Mouse (Mus musculus) heart, adult 18-20 months (tissue): ENCODE results near the gene Tnik. TPM values are rescaled to one million over a fixed set of nuclear protein-coding genes. Genes with fewer than 3 reads are reported as not detected.

Experiments
- DNase-seq, 2 experiments: peaks; one replicate each; pipeline ENCODE4 v3.0.0; 2021 to 2022; ENCODE audit warnings: mixed read lengths in 1 of 2
- total RNA-seq, 2 experiments: library from RNA; stranded (reverse); gene quantifications; 2 replicates each; pipeline ENCODE4 v1.2.3; 2021

The Tnik gene
- total RNA-seq, 2 experiments from 2014 or later = 22.8 to 26.3 TPM

GRCm38 (mm10) chr3:28346476-28346875 lies 83.5 kb downstream of the Tnik start:
- no peak for DNase-seq

- no peak for DNase-seq
Measured at GRCm38 (mm10) chr3:28348746-28349145, 85.7 kb downstream of the Tnik start.

- DNase-seq = no peak
Measured at GRCm38 (mm10) chr3:28350147-28350801, 87.3 kb downstream of the Tnik start.

DNA sequence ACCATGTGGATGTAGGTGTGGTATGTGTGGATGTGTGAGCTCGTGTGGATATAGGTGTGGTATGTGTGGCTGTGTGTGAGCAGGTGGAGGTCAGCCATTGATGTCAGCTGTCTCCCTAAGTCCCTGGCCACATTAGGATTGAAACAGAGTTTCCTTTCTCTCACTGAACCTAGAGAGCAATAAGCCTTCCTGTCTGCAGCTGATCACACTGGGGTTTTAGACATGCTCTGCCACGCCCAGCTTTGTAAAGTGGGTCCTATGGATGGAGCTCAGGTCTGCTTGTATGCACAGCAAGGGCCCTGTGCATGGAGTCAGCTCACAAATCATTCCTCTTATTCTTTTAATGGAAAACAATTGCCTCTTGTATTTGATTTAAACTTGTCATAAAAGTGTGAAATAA lies 95.4 kb downstream of the Tnik start:
- no peak for DNase-seq

GRCm38 (mm10) chr3:28359138-28359537 lies 96.1 kb downstream of the Tnik start:
- no peak for DNase-seq

- no peak for DNase-seq
Measured at GRCm38 (mm10) chr3:28361056-28361455, 98.0 kb downstream of the Tnik start.

- no peak for DNase-seq
Measured at GRCm38 (mm10) chr3:28363441-28364125, 100.6 kb downstream of the Tnik start.

DNA sequence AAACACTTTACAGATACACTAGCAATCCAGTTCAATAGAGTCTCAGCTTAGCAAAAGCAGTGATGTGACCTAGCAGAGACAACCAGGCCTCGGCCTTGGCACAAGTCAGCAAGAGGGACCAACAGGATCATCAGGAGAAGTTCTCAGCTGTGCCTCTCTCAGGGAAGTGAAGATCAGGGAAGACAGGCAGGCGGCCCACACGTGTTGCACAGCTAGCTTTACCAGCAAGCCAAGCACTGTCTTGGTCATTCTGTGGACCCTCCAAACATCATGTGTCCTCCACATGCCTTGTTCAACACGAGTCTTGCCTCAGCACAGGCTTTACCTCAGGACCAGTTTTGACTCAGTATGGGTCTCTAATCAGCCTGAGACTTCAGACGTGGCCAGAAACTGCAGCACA lies 105.7 kb downstream of the Tnik start:
- no peak for DNase-seq

- DNase-seq = no peak
Measured at GRCm38 (mm10) chr3:28369266-28369665, 106.3 kb downstream of the Tnik start.

DNA sequence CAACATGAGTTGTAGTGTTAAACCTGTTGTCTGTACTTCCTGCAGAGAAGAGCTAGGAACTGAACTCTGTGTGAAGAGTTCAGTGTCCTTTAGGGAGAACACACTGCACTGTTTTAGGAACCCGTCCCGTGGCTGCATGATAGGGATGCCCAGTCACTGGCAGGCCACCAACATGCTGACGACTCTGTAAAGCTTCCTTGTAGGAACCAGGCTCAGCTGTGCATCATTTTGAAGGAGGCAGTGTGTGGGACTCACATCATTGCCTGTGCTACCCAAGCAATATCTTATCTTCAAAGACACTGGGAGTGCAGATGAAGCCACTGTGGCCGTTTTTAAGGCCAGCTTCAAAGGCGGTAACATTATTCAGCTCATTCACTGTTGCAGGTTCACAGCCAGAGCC lies 106.7 kb downstream of the Tnik start:
- peak; percentile 74 to 75 for DNase-seq

- DNase-seq = peak; percentile 82 to 91
Measured at GRCm38 (mm10) chr3:28371583-28371982, 108.6 kb downstream of the Tnik start.

GRCm38 (mm10) chr3:28372459-28372858 lies 109.4 kb downstream of the Tnik start:
- no peak for DNase-seq

- DNase-seq = no peak
Measured at GRCm38 (mm10) chr3:28374738-28375510, 111.9 kb downstream of the Tnik start.

DNA sequence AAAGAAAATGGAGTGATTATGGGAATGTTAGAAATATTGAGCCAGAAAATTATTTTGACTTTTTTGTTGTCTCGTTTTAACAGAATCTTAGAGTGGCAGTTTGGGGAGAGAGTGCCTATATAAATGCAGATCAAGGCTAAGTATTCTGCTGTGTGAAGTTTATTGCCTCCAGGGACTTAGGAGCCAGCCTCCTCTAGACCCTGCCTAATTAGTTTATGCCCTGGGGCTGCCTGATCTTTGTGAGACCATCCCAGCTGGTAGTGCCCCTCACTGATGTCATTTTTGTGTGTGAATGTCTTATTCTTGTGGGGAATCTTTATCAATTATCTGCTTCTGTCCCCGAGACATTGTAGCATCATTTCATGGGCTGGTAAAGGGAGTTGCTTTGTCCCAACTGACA lies 117.2 kb downstream of the Tnik start:
- no peak for DNase-seq

DNA sequence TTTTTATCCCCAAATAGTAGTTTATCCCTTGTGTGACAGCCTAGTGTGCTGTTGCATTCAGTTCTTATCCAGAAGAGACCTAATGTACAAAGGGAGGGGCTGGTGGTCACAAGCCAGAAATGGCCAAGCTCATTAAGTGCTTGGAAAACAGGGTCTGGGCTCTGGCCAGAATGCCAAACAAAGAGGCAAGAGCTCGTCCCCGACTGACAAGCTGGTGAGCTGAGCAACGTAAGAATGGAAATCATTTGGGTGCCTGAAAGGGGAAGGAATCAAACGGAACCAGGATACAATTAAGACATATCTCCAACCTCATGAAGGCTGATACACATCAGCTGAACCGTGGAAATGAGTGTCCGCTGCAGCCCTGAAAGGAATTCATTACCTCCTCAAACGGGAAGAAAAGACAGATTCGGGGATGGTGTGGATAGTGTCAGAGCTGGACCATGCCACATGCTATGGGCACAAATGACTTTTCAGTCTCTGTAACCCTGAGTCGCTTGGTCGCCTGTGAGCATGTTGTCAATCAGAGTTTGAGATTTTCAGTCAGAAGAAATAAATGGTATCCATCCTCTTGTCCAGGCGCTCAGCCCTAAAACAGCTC lies 120.6 kb downstream of the Tnik start:
- DNase-seq = peak; percentile 47 to 49

- DNase-seq = no peak
Measured at GRCm38 (mm10) chr3:28385199-28385975, 122.4 kb downstream of the Tnik start.

DNA sequence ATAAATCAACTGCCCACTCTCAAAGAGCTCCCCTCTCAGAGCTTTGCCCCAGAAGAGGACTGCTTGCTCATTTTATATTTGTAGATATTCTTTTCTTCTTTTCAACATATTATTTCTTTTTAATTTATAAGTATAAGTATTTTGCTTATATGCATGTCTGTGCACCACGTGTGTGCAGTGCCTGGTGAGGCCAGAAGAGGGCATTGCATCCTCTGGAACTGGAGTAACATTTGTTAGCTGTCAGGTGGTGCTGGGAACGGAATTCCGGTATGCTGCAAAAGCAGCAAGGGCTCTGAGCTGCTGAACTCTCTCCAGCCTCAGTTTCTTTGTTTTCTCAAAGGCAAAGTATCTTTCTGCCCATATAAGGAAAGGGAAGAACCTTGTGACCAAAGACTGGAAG lies 125.5 kb downstream of the Tnik start:
- no peak for DNase-seq

DNA sequence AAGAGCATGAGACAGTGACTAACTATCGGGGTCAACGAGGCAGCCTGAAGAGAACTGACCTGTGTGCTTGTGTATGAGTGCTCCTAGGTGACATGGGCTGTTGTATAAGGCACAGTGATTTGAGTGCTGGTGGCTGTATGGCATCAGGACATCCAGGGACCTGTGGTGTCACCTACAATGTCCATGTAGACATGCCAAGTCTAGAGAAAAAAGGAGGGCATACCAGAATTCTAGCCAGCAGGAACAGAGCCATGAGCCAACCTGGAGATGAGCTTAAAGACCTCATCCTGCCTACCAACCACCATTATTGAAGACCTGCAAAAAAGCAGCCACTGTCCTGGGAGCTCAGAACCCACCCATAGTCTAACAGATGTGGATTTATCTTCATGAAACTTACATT lies 127.2 kb downstream of the Tnik start:
- DNase-seq = no peak

GRCm38 (mm10) chr3:28392542-28392941 lies 129.5 kb downstream of the Tnik start:
- no peak for DNase-seq

- no peak for DNase-seq
Measured at GRCm38 (mm10) chr3:28398781-28399180, 135.8 kb downstream of the Tnik start.

- peak; percentile 57 to 73 for DNase-seq
Measured at GRCm38 (mm10) chr3:28399593-28400216, 136.7 kb downstream of the Tnik start.

- DNase-seq = peak; percentile 60 to 72
Measured at GRCm38 (mm10) chr3:28401335-28401734, 138.3 kb downstream of the Tnik start.
